Mouse (Mus musculus) lung, adult 2 months (tissue): ENCODE measurements around the gene Rad18. TPM values are rescaled to one million over a fixed set of nuclear protein-coding genes. Genes with fewer than 3 reads are reported as not detected.
"Not testable (repeated sequence)": the region's sequence is repeated elsewhere in the genome, so short reads cannot be mapped to it uniquely, and the experiment has no call there.

Source experiments
- DNase-seq: peaks from one replicate; pipeline ENCODE4 v3.0.0; 2022
- H3K4me1 ChIP-seq: fragments of 200-500 bp; 2 replicates; pipeline ENCODE4 v1.6.1; 2011; ENCODE audit warnings: low read length; ENCODE audit not compliant: control insufficient read depth, insufficient read depth
- H3K4me3 ChIP-seq: fragments of 200-500 bp; replicated peaks from 2 replicates; pipeline ENCODE3; 2011; ENCODE audit warnings: low read depth, mild to moderate bottlenecking, control low read depth, low read length; ENCODE audit errors: extremely low read depth
- CTCF ChIP-seq: fragments of 200-500 bp; IDR thresholded peaks from 2 replicates; pipeline ENCODE4 v1.5.1; 2011; ENCODE audit warnings: mild to moderate bottlenecking, low read length, control low read depth; ENCODE audit not compliant: insufficient read depth
- POLR2A ChIP-seq: fragments of 200-500 bp; IDR thresholded peaks from 2 replicates; pipeline ENCODE4 v1.6.1; 2011; ENCODE audit warnings: low read depth, mild to moderate bottlenecking, control low read depth, low read length, borderline replicate concordance; ENCODE audit errors: extremely low read depth
- WGBS: fragments of 180-500 bp; shearing (Covaris S2); methylation state at CpG from one replicate; pipeline ENCODE4 v1.1.7; 2018; 5-methylcytosine and 5-hydroxymethylcytosine counted together
- polyA plus RNA-seq: library from polyadenylated mRNA; depleted of rRNA; stranded (reverse); fragments of >200 nt; gene quantifications from 2 replicates; pipeline ENCODE4 v1.2.3, GENCODE M21; 2012

The Rad18 gene
- polyA plus RNA-seq, 1 experiment = 1.6 TPM

- TF ChIP-seq CTCF (no peak), POLR2A (no peak)
- DNase-seq = no peak
- 88% methylated on average over 10 of the region's 10 CpGs for WGBS
- no peaks in the 10 kb centered on the region; the same call in 1 of the 2 replicates for H3K4me1 ChIP-seq
- H3K4me3 ChIP-seq = no peak overlapping the region
Observed at GRCm38 (mm10) chr6:112731386-112731785, 34.9 kb upstream of the Rad18 start.

GRCm38 (mm10) chr6:112728760-112729422, 32.4 kb upstream of the Rad18 start:
- 5% methylated on average over 16 of the region's 17 CpGs for WGBS
- Histone ChIP-seq H3K4me3 (peak overlapping the region; percentile 5), H3K4me1 (no peaks in the 10 kb centered on the region)
- no peak for TF ChIP-seq POLR2A
- no peak for TF ChIP-seq CTCF
- DNase-seq = peak; percentile 40

GRCm38 (mm10) chr6:112725468-112725867, 29.0 kb upstream of the Rad18 start:
- DNase-seq = no peak
- Histone ChIP-seq H3K4me3 (no peak overlapping the region), H3K4me1 (no peaks in the 10 kb centered on the region)
- TF ChIP-seq POLR2A (no peak), CTCF (no peak)
- 72% methylated on average over 4 of the region's 4 CpGs for WGBS

GRCm38 (mm10) chr6:112720409-112721080, 24.1 kb upstream of the Rad18 start:
- WGBS = 75% methylated on average over 5 of the region's 5 CpGs
- TF ChIP-seq CTCF = no peak
- no peak for TF ChIP-seq POLR2A
- DNase-seq = no peak
- Histone ChIP-seq H3K4me1 (no peaks in the 10 kb centered on the region), H3K4me3 (no peak overlapping the region)

GRCm38 (mm10) chr6:112719983-112720382, 23.5 kb upstream of the Rad18 start:
- no peak for TF ChIP-seq CTCF
- TF ChIP-seq POLR2A = no peak
- Histone ChIP-seq H3K4me3 (no peak overlapping the region), H3K4me1 (no peaks in the 10 kb centered on the region)
- 95% methylated on average over 1 of the region's 1 CpGs for WGBS
- no peak for DNase-seq

- H3K4me1 ChIP-seq = no peaks in the 10 kb centered on the region
- no peak overlapping the region for H3K4me3 ChIP-seq
- WGBS = 46% methylated on average over 5 of the region's 5 CpGs
- TF ChIP-seq POLR2A (no peak), CTCF (0 out of 2 replicates have a peak, but pooled peaks have one; percentile 30)
- DNase-seq = no peak
Observed at GRCm38 (mm10) chr6:112717168-112717567, 20.7 kb upstream of the Rad18 start.

- no peak overlapping the region for H3K4me3 ChIP-seq
- no peak for TF ChIP-seq CTCF
- no peak for TF ChIP-seq POLR2A
- 82% methylated on average over 3 of the region's 3 CpGs for WGBS
- H3K4me1 ChIP-seq = no peaks in the 10 kb centered on the region
- no peak for DNase-seq
Observed at GRCm38 (mm10) chr6:112713951-112714350, 17.5 kb upstream of the Rad18 start.

- 83% methylated on average over 4 of the region's 4 CpGs for WGBS
- not testable (repeated sequence) for H3K4me1 ChIP-seq, H3K4me3 ChIP-seq, DNase-seq
Observed at GRCm38 (mm10) chr6:112702296-112702695, 5.8 kb upstream of the Rad18 start.

GRCm38 (mm10) chr6:112700392-112700791, 3.9 kb upstream of the Rad18 start:
- 0% methylated on average over 1 of the region's 1 CpGs for WGBS
- no peaks in the 10 kb centered on the region; the same call in 1 of the 2 replicates for H3K4me1 ChIP-seq
- TF ChIP-seq POLR2A = no peak
- peak; percentile 54 for TF ChIP-seq CTCF
- no peak overlapping the region for H3K4me3 ChIP-seq
- DNase-seq = peak; percentile 59

GRCm38 (mm10) chr6:112699115-112699514, 2.6 kb upstream of the Rad18 start:
- Histone ChIP-seq H3K4me3 (no peak overlapping the region), H3K4me1 (no peaks in the 10 kb centered on the region; the same call in 1 of the 2 replicates)
- TF ChIP-seq POLR2A (no peak), CTCF (no peak)
- WGBS = 50% methylated on average over 1 of the region's 1 CpGs
- no peak for DNase-seq
